Mouse (Mus musculus) intestine, embryonic 16.5 days (tissue): ENCODE measurements around the gene Dot1l. TPM values are rescaled to one million over a fixed set of nuclear protein-coding genes. Genes with fewer than 3 reads are reported as not detected.

Source experiments
- ATAC-seq: fragments of 200-750 bp; cut with Nextera tagmentation; 2 replicates; pipeline ENCODE4 v1.8.0; 2017; ENCODE audit warnings: moderate TSS enrichment, moderate library complexity
- H3K27ac ChIP-seq: fragments of 300-500 bp; sonication (generic); 2 replicates; pipeline ENCODE4 v1.5.1; 2014; ENCODE audit warnings: mild to moderate bottlenecking, low read length
- H3K27me3 ChIP-seq: fragments of 300-500 bp; sonication (generic); replicated peaks from 2 replicates; pipeline ENCODE4 v1.6.1; 2014; ENCODE audit warnings: low read length, control low read depth, mixed read lengths; ENCODE audit not compliant: control insufficient read depth, insufficient read depth
- H3K36me3 ChIP-seq: fragments of 300-500 bp; sonication (generic); 2 replicates; pipeline ENCODE4 v1.6.1; 2014; ENCODE audit warnings: low read length, control low read depth; ENCODE audit not compliant: control insufficient read depth, insufficient read depth
- H3K4me1 ChIP-seq: fragments of 300-500 bp; sonication (generic); 2 replicates; pipeline ENCODE4 v1.6.1; 2014; ENCODE audit warnings: low read length, control low read depth, mixed read lengths; ENCODE audit not compliant: control insufficient read depth, insufficient read depth
- H3K4me2 ChIP-seq: fragments of 300-500 bp; sonication (generic); 2 replicates; pipeline ENCODE4 v1.6.1; 2014; ENCODE audit warnings: low read depth, low read length, control low read depth
- H3K4me3 ChIP-seq: fragments of 300-500 bp; sonication (generic); 2 replicates; pipeline ENCODE4 v1.5.1; 2014; ENCODE audit warnings: mild to moderate bottlenecking, low read length
- H3K9ac ChIP-seq: fragments of 300-500 bp; sonication (generic); 2 replicates; pipeline ENCODE4 v1.6.1; 2014; ENCODE audit warnings: low read depth, low read length
- H3K9me3 ChIP-seq: fragments of 300-500 bp; sonication (generic); 2 replicates; pipeline ENCODE4 v1.6.1; 2016; ENCODE audit warnings: low read length, control low read depth; ENCODE audit not compliant: control insufficient read depth
- WGBS: fragments of 180-500 bp; shearing (Covaris S2); extraction: QIAGEN DNeasy Blood & Tissue Kit; methylation state at CpG from one replicate; pipeline ENCODE4 v1.1.7; 2014; 5-methylcytosine and 5-hydroxymethylcytosine counted together
- polyA plus RNA-seq: library from polyadenylated mRNA; unstranded; fragments of >200 nt; fragmentation: Nextera tagmentation; extraction: Ambion mirVana; gene quantifications from 2 replicates; pipeline ENCODE4 v1.2.1, GENCODE M21; 2015

Dot1l gene
- polyA plus RNA-seq, 1 experiment from 2014 or later: 9.7 TPM

DNA sequence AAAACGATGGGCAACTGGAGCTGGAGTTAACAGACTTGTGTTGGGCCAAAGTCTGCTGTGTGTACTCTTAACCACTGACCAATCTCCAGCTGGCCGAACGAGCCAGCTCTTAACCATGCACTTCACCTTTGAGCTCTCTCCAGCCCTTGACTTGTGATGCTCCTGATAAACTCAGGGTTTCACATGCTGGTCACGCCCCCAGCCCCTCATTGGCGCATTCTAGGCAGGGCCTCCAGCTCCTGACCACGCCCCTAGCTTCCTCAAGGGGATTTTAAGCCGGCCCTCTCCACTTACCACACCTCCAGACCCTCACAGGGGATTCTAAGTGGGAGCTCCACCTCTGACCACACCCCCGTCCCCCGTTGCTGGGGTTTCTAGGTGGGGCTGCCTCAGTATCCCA is 76.1 kb downstream of the Dot1l start:
- WGBS: 3% methylated on average over 9 of the region's 9 CpGs
- Histone ChIP-seq H3K4me2 (peak overlapping the region; percentile 23; the same call in 1 of the 2 replicates), H3K27ac (peak overlapping the region; percentile 27), H3K27me3 (peaks cover 28% of the 10 kb centered on the region), H3K9me3 (no peaks in the 10 kb centered on the region), H3K4me3 (no peak overlapping the region), H3K9ac (no peak overlapping the region), H3K36me3 (peaks cover 4% of the 10 kb centered on the region; the same call in 1 of the 2 replicates), H3K4me1 (peaks cover 26% of the 10 kb centered on the region)
- peak; percentile 8 for ATAC-seq

GRCm38 (mm10) chr10:80832818-80833217 is 77.8 kb downstream of the Dot1l start:
- 77% methylated on average over 7 of the region's 7 CpGs for WGBS
- no peak for ATAC-seq
- no peaks in the 10 kb centered on the region for H3K9me3 ChIP-seq

GRCm38 (mm10) chr10:80835617-80836016 is 80.6 kb downstream of the Dot1l start:
- 47% methylated on average over 30 of the region's 30 CpGs for WGBS
- Histone ChIP-seq H3K36me3 (no peaks in the 10 kb centered on the region), H3K4me1 (peaks cover 5% of the 10 kb centered on the region), H3K27ac (no peak overlapping the region), H3K4me2 (no peak overlapping the region), H3K4me3 (no peak overlapping the region), H3K27me3 (peaks cover 35% of the 10 kb centered on the region), H3K9me3 (no peaks in the 10 kb centered on the region), H3K9ac (no peak overlapping the region)
- ATAC-seq: no peak

More at GRCm38 (mm10) chr10:80832818-80833217, 77.8 kb downstream of the Dot1l start:
- no peak overlapping the region for H3K4me3 ChIP-seq
- peaks cover 4% of the 10 kb centered on the region; the same call in 1 of the 2 replicates for H3K36me3 ChIP-seq
- no peak overlapping the region for H3K9ac ChIP-seq
- peaks cover 24% of the 10 kb centered on the region for H3K4me1 ChIP-seq
- H3K27me3 ChIP-seq: peaks cover 35% of the 10 kb centered on the region
- no peak overlapping the region for H3K27ac ChIP-seq
- H3K4me2 ChIP-seq: no peak overlapping the region

DNA sequence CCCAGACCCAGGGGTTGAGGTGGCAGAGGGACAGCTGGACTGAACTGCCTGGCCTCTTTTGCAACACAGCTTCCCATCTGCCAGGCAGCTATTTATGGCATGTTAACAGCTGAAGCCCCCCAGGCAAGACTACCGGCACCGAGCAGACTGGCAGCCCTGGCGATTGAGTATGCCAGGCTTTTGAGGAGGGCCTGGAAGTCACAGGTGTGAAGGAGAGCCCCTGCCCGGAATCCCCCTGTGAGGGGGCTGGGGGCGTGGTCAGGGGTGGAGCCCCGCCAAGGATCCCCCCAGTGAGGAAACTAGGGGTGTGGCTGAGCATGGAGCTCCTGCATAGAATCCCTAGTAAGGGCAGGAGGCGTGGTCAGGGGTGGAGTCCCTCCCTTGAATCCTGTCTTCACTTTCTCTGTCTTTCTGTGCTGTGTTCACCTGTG is 82.0 kb downstream of the Dot1l start:
- peaks cover 39% of the 10 kb centered on the region for H3K27me3 ChIP-seq
- H3K4me2 ChIP-seq: no peak overlapping the region
- no peaks in the 10 kb centered on the region for H3K4me1 ChIP-seq
- no peak overlapping the region for H3K4me3 ChIP-seq
- no peak for ATAC-seq
- no peaks in the 10 kb centered on the region for H3K36me3 ChIP-seq
- H3K9me3 ChIP-seq: no peaks in the 10 kb centered on the region
- H3K27ac ChIP-seq: no peak overlapping the region
- 46% methylated on average over 7 of the region's 7 CpGs for WGBS
- H3K9ac ChIP-seq: no peak overlapping the region

- no peaks in the 10 kb centered on the region for H3K9me3 ChIP-seq
- no peak overlapping the region for H3K9ac ChIP-seq
- H3K36me3 ChIP-seq: no peaks in the 10 kb centered on the region
- H3K4me3 ChIP-seq: no peak overlapping the region
- no peak for ATAC-seq
- H3K4me1 ChIP-seq: no peaks in the 10 kb centered on the region
- peaks cover 47% of the 10 kb centered on the region for H3K27me3 ChIP-seq
- no peak overlapping the region for H3K4me2 ChIP-seq
- no peak overlapping the region for H3K27ac ChIP-seq
- 26% methylated on average over 2 of the region's 2 CpGs for WGBS
Measured at GRCm38 (mm10) chr10:80837827-80838226, 82.8 kb downstream of the Dot1l start.

DNA sequence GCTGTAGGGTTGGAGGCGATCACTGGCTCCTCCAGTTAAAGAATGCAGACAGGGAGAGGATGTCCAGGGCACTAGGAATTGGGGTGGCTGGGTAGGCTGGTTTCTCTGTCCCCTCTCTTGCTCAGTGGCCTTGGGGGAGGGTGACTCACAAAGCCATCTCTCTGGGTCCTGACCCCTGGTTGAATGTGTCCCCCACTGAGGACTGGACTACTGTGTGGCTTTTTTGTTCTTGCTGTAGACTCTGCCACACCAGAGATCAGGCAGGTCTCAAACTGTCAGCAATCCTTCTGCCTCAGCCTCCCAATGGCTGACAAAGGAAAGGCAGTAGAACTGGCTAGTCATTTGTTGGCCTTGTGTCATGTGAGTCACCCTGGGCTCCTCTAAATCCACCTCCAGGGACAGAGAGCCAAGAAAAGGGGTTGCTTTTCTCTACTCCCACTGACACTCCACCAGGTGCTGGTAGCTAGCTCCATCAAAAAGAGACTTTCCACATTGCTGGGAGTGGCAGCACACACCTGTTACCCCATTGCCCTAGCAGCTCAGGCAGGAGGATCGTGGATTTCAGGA is 83.4 kb downstream of the Dot1l start:
- no peak overlapping the region for H3K27ac ChIP-seq
- WGBS: 59% methylated on average over 2 of the region's 2 CpGs
- peaks cover 52% of the 10 kb centered on the region for H3K27me3 ChIP-seq
- H3K4me2 ChIP-seq: no peak overlapping the region
- H3K4me1 ChIP-seq: no peaks in the 10 kb centered on the region
- no peak overlapping the region for H3K9ac ChIP-seq
- no peaks in the 10 kb centered on the region for H3K36me3 ChIP-seq
- ATAC-seq: no peak
- no peaks in the 10 kb centered on the region for H3K9me3 ChIP-seq
- H3K4me3 ChIP-seq: no peak overlapping the region

DNA sequence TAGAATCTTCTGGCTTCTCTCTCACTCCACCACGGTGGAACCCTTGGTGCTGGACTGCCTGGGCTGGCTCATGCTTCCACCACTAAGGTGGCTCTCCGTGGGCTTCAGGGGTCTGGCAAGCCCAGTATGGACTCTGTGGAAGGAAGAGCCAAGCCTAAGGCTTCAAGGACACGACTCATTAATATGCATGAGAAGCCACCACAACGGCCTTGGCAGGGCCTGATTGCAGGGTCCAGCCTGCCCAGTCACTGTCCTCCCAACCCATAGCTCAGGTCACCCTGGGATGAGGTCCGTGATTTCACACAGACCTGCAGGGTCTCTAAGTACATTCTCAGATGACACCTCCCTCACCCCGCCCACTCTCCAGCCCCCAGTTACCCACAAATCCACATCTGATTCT is 84.8 kb downstream of the Dot1l start:
- Histone ChIP-seq H3K27me3 (peaks cover 50% of the 10 kb centered on the region), H3K4me3 (no peak overlapping the region), H3K4me2 (no peak overlapping the region), H3K4me1 (peaks cover 7% of the 10 kb centered on the region), H3K36me3 (no peaks in the 10 kb centered on the region), H3K9me3 (no peaks in the 10 kb centered on the region), H3K27ac (no peak overlapping the region), H3K9ac (no peak overlapping the region)
- 59% methylated on average over 6 of the region's 6 CpGs for WGBS
- ATAC-seq: no peak

DNA sequence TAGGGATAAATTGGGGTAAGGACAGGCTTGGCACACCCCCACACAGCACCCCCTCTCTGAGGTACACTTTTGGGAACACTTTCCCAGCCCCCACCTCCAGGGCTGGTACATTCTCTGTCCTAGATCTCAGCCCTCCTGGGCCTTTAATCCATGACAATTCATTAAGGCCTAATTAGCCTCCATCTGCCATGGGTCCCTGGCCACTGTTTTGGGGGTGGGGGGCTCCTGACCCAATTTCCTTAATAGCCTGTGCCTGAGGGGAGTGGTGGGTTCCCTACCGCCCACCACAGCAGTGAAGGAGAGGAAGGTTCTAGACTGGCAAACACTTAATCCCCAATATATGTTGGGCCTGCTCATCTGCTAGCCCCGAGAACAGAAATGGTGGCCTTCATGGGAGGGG is 86.7 kb downstream of the Dot1l start:
- ATAC-seq: no peak
- Histone ChIP-seq H3K4me1 (peaks cover 7% of the 10 kb centered on the region), H3K27ac (no peak overlapping the region), H3K4me3 (no peak overlapping the region), H3K9ac (no peak overlapping the region), H3K36me3 (no peaks in the 10 kb centered on the region), H3K9me3 (no peaks in the 10 kb centered on the region), H3K27me3 (peaks cover 34% of the 10 kb centered on the region), H3K4me2 (no peak overlapping the region)
- 89% methylated on average over 2 of the region's 2 CpGs for WGBS

DNA sequence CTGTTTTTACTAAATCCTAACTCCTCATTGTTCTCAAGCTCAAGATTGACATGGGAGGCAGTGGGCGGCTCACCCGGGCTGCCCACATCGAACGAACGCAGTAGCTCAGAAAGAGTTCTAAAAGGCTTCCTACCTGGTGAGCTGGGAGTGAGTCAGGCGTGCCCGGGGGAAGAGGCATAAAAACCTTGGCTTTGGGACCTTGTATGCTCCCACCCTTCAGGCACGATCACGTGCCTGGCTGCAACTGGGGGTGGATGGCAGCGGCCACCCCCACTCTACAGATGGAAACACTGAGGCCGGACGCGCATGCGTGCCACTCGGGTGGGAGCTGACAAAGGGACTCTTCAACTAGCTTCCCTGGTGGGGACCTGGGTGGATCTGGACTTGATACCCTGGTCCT is 87.3 kb downstream of the Dot1l start:
- WGBS: 81% methylated on average over 15 of the region's 15 CpGs
- Histone ChIP-seq H3K4me2 (no peak overlapping the region), H3K9ac (no peak overlapping the region), H3K36me3 (no peaks in the 10 kb centered on the region), H3K27ac (no peak overlapping the region), H3K27me3 (peaks cover 30% of the 10 kb centered on the region), H3K4me3 (no peak overlapping the region), H3K9me3 (no peaks in the 10 kb centered on the region), H3K4me1 (peaks cover 7% of the 10 kb centered on the region)
- ATAC-seq: no peak
